Mouse (Mus musculus) heart, embryonic 13.5 days (tissue): ENCODE results near the gene 4930469K13Rik. TPM values are rescaled to one million over a fixed set of nuclear protein-coding genes. Genes with fewer than 3 reads are reported as not detected.

ENCODE experiments used
- ATAC-seq: fragments of 200-750 bp; cut with Nextera tagmentation; 2 replicates; pipeline ENCODE4 v1.8.0; 2017; ENCODE audit warnings: moderate TSS enrichment; ENCODE audit not compliant: insufficient number of reproducible peaks, low FRiP score, low TSS enrichment; ENCODE audit errors: extremely low read depth
- H3K27ac ChIP-seq: fragments of 300-500 bp; sonication (generic); replicated peaks from 2 replicates; pipeline ENCODE4 v1.5.1; 2015; ENCODE audit warnings: moderate library complexity, mild to moderate bottlenecking, inconsistent platforms
- H3K27me3 ChIP-seq: fragments of 300-500 bp; sonication (generic); replicated peaks from 2 replicates; pipeline ENCODE4 v1.6.1; 2015; ENCODE audit warnings: mild to moderate bottlenecking, inconsistent platforms
- H3K36me3 ChIP-seq: fragments of 300-500 bp; sonication (generic); 2 replicates; pipeline ENCODE4 v1.6.1; 2015; ENCODE audit warnings: mild to moderate bottlenecking, inconsistent platforms
- H3K4me1 ChIP-seq: fragments of 300-500 bp; sonication (generic); 2 replicates; pipeline ENCODE4 v1.6.1; 2015; ENCODE audit warnings: inconsistent platforms
- H3K4me2 ChIP-seq: fragments of 300-500 bp; sonication (generic); 2 replicates; pipeline ENCODE4 v1.6.1; 2015; ENCODE audit warnings: inconsistent platforms, mild to moderate bottlenecking, moderate library complexity
- H3K4me3 ChIP-seq: fragments of 300-500 bp; sonication (generic); 2 replicates; pipeline ENCODE4 v1.5.1; 2015; ENCODE audit warnings: moderate library complexity, mild to moderate bottlenecking, inconsistent platforms
- H3K9ac ChIP-seq: fragments of 300-500 bp; sonication (generic); 2 replicates; pipeline ENCODE4 v1.6.1; 2015; ENCODE audit warnings: inconsistent platforms, mild to moderate bottlenecking, moderate library complexity
- H3K9me3 ChIP-seq: fragments of 300-500 bp; sonication (generic); 2 replicates; pipeline ENCODE4 v1.6.1; 2016; ENCODE audit warnings: inconsistent platforms
- WGBS: fragments of 180-500 bp; shearing (Covaris S2); methylation state at CpG from one replicate; pipeline ENCODE4 v1.1.7; 2015; ENCODE audit warnings: mixed read lengths; 5-methylcytosine and 5-hydroxymethylcytosine counted together
- polyA plus RNA-seq: library from polyadenylated mRNA; unstranded; fragments of >200 nt; fragmentation: Nextera tagmentation; extraction: Ambion mirVana; gene quantifications from 2 replicates; pipeline ENCODE4 v1.2.1, GENCODE M21; 2015

Gene 4930469K13Rik
- polyA plus RNA-seq, 1 experiment from 2014 or later = not detected

DNA sequence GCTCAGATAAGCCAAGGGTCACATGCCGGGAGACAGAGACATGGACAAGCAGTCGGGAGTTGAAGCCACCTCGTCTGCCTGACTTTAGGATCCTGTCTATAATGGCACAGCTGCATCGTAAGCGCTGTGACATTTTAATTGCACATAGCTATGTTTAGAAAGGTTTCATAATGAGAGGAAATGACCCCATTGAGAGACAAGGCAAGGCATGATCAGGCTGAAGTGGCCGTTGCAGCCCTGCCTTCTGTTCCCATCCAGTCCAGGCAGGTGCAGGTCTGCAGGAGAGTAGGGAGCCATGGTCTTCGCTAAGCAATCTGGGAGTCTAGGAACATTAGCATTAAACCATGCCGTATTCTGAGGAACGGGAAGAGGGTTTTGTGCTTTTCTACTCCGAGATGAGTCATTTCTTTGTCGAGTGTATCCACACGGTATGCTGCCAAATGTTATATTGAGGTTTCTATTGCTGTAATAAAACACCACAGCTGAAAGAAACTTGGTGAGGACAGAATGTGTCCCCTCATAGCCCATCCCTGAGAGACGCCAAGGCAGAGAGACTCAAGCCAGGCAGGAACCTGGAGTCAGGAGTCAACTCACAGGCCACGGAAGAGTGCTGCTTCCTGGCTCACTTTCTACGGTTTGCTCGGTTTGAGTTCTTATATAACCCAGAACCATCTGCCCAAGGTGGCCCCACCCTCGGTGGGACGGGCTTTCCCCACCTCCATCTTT, 165.8 kb downstream of the 4930469K13Rik start:
- H3K27ac ChIP-seq = no peak overlapping the region
- peak overlapping the region; percentile 13; the same call in 1 of the 2 replicates for H3K4me2 ChIP-seq
- no peak for ATAC-seq
- no peaks in the 10 kb centered on the region for H3K9me3 ChIP-seq
- H3K4me3 ChIP-seq = no peak overlapping the region
- no peaks in the 10 kb centered on the region for H3K36me3 ChIP-seq
- H3K27me3 ChIP-seq = peaks cover 14% of the 10 kb centered on the region
- peaks cover 6% of the 10 kb centered on the region; the same call in 1 of the 2 replicates for H3K4me1 ChIP-seq
- WGBS = 64% methylated on average over 18 of the region's 18 CpGs
- H3K9ac ChIP-seq = no peak overlapping the region

DNA sequence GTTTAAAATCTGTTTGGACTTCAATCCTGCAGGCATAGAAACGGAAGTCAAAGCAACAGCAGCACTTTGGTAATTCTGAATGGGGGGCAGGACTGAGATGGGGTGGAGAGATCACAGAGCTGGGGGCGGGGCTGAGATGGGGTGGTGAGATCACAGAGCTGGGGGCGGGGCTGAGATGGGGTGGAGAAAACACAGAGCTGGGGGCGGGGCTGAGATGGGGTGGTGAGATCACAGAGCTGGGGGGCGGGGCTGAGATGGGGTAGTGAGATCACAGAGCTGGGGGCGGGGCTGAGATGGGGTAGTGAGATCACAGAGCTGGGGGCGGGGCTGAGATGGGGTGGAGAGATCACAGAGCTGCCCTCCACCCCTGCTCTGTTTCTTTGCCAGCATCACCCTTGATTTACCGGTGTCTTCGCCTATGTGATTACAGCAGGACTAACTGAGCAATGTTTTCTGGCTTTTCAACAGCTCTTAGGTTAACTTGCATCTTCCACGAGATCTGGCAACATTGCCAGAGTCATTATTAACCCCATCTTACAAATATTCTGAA, 166.4 kb downstream of the 4930469K13Rik start:
- no peaks in the 10 kb centered on the region for H3K36me3 ChIP-seq
- H3K4me3 ChIP-seq = no peak overlapping the region
- H3K4me1 ChIP-seq = peaks cover 6% of the 10 kb centered on the region; the same call in 1 of the 2 replicates
- H3K4me2 ChIP-seq = peak overlapping the region; percentile 13; the same call in 1 of the 2 replicates
- no peaks in the 10 kb centered on the region for H3K9me3 ChIP-seq
- no peak for ATAC-seq
- peaks cover 16% of the 10 kb centered on the region for H3K27me3 ChIP-seq
- 12% methylated on average over 10 of the region's 10 CpGs for WGBS
- no peak overlapping the region for H3K9ac ChIP-seq
- H3K27ac ChIP-seq = no peak overlapping the region

DNA sequence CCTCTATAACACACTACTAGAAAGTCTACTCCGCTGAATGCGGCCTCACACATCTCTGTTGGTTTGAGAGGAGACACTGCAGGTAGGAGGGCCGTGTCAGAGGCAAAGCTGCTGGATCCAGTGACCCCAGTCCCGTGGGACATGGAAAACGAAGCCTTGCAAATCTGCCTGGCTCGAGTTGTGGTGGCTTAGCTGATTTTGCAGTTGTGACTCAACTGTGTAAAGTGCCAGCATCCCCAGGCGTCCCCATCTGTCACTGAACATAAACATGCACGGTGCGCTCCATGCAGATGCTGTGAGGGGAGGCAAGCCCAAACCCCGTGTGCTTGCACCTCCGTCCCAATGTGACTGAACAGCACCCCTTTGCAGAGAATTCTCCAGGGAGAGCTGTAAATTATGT, 168.9 kb downstream of the 4930469K13Rik start:
- no peak overlapping the region for H3K9ac ChIP-seq
- H3K9me3 ChIP-seq = no peaks in the 10 kb centered on the region
- H3K4me1 ChIP-seq = peaks cover 6% of the 10 kb centered on the region; the same call in 1 of the 2 replicates
- no peak overlapping the region for H3K4me2 ChIP-seq
- H3K27me3 ChIP-seq = peaks cover 29% of the 10 kb centered on the region
- WGBS = 68% methylated on average over 11 of the region's 11 CpGs
- no peak overlapping the region for H3K27ac ChIP-seq
- no peak for ATAC-seq
- no peaks in the 10 kb centered on the region for H3K36me3 ChIP-seq
- H3K4me3 ChIP-seq = no peak overlapping the region

DNA sequence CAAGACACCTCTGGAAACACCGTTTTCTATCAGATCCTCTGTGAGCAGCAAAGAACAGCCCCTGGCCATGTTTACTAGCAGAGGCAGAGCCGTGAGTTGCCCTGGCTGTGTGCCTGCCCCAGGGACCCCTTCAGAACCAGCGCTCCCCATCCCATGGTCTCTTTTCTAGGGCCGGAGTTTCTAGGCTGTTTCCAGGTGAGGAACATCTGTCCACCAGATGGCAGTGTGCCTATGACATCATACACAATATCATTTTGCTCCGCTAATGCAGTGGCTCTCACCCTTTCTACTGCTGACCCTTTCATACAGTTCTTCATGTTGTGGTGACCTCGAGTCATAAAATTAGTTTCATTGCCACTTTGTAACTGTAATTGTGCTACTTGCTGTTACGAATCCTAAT, 169.7 kb downstream of the 4930469K13Rik start:
- Histone ChIP-seq H3K27ac (no peak overlapping the region), H3K4me2 (no peak overlapping the region), H3K9ac (no peak overlapping the region), H3K4me3 (no peak overlapping the region), H3K9me3 (no peaks in the 10 kb centered on the region), H3K36me3 (no peaks in the 10 kb centered on the region), H3K27me3 (peaks cover 30% of the 10 kb centered on the region), H3K4me1 (peaks cover 6% of the 10 kb centered on the region; the same call in 1 of the 2 replicates)
- no peak for ATAC-seq
- 36% methylated on average over 7 of the region's 7 CpGs for WGBS

DNA sequence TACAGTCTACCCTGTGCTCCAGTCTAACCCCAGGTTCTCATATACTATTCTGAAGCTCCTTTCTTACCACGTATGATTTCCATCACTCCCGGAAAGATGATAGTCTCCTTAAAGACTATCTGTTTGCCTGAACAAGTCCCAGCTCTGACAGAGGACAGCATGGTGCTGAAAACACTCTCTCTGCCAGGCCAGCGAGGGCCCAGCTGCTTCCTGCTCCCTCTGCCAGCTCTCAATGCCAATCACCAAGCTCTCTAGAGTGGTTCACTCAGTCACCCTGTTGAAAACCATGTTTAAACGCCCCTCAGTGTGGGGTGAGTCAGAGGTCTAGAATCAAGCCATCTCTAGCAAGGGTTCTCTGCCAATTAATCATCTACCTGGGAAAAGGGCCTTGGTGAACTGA, 170.5 kb downstream of the 4930469K13Rik start:
- H3K9ac ChIP-seq = no peak overlapping the region
- H3K9me3 ChIP-seq = no peaks in the 10 kb centered on the region
- no peaks in the 10 kb centered on the region for H3K36me3 ChIP-seq
- H3K4me2 ChIP-seq = no peak overlapping the region
- H3K27me3 ChIP-seq = peaks cover 30% of the 10 kb centered on the region
- H3K27ac ChIP-seq = no peak overlapping the region
- no peak overlapping the region for H3K4me3 ChIP-seq
- no peak for ATAC-seq
- 53% methylated on average over 4 of the region's 4 CpGs for WGBS
- peaks cover 6% of the 10 kb centered on the region; the same call in 1 of the 2 replicates for H3K4me1 ChIP-seq

DNA sequence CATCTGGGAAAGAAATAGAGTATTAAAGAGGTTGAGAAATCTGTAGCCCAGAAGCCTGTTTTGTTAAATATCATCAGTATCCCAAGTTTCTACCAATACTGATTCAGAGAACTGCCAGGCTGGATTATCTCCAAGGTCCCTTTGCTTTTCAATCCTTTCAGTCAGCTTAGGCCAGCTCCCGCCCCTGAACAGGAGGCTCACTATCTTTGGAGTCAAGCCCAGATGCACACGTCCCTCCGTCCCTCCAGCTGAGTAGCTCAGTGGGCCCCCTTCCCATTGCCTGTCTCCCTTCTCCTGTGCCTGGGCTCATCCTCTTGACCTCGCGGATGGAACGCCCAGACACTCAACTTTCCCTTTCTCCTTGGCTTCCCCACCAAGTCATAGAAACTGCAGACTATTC, 171.0 kb downstream of the 4930469K13Rik start:
- ATAC-seq = no peak
- Histone ChIP-seq H3K4me3 (no peak overlapping the region), H3K36me3 (no peaks in the 10 kb centered on the region), H3K9me3 (no peaks in the 10 kb centered on the region), H3K27ac (no peak overlapping the region), H3K4me1 (peaks cover 4% of the 10 kb centered on the region; the same call in 1 of the 2 replicates), H3K4me2 (no peak overlapping the region), H3K27me3 (peaks cover 30% of the 10 kb centered on the region), H3K9ac (no peak overlapping the region)
- WGBS = 36% methylated on average over 6 of the region's 6 CpGs

DNA sequence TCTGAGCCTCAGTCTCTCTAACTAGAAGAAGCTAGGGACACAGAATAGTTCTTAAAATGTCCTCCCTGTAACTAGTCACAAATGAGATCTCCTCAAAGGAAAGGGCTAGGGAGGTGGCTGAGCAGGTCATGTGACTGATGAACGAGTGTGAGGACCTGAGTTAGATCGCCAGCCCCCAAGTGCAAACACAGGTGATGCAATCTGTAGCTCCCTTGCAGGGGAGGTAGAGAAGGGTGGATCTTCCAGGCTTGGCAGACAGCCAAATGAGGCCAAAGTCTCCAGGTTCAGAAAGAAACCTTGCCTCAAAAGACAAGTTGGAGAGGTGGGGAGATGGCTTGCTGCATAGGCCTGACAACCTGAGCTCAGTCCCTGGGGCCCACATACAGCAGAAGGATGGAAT, 171.8 kb downstream of the 4930469K13Rik start:
- ATAC-seq = no peak

DNA sequence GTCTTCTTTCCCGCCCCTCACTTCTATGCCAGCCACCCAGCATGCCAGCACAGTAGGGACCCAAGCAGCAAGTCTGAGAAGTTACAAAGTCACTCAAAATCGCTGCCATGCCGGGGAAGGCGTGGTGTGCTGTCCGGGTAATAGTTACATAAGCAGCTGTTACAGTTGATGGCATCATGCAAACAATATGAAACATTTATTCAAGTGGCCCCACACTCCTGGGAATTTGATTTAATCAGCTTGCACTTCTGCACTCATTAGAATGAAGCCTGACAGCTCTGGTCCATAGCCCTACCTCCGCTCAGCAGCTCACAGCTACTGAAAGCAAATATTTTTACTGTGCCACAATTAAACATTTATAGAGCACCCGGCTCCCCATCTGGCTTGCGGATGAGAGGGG, 172.6 kb downstream of the 4930469K13Rik start:
- no peaks in the 10 kb centered on the region for H3K36me3 ChIP-seq
- no peak for ATAC-seq
- H3K9ac ChIP-seq = no peak overlapping the region
- H3K4me2 ChIP-seq = no peak overlapping the region
- WGBS = 77% methylated on average over 8 of the region's 8 CpGs
- H3K9me3 ChIP-seq = no peaks in the 10 kb centered on the region
- no peak overlapping the region for H3K27ac ChIP-seq
- no peaks in the 10 kb centered on the region for H3K4me1 ChIP-seq
- H3K27me3 ChIP-seq = peaks cover 39% of the 10 kb centered on the region
- no peak overlapping the region for H3K4me3 ChIP-seq

More for the DNA sequence above, 171.8 kb downstream of the 4930469K13Rik start:
- H3K4me3 ChIP-seq = no peak overlapping the region
- WGBS = 50% methylated on average over 2 of the region's 2 CpGs
- H3K9me3 ChIP-seq = no peaks in the 10 kb centered on the region
- no peaks in the 10 kb centered on the region for H3K36me3 ChIP-seq
- no peak overlapping the region for H3K4me2 ChIP-seq
- peaks cover 31% of the 10 kb centered on the region for H3K27me3 ChIP-seq
- no peak overlapping the region for H3K27ac ChIP-seq
- H3K9ac ChIP-seq = no peak overlapping the region
- no peaks in the 10 kb centered on the region for H3K4me1 ChIP-seq

Other genes starting within 250 kb of the 4930469K13Rik start
- gene Kcnmb1, start 135.5 kb downstream of the 4930469K13Rik start, polyA plus RNA-seq = 3.0 and 3.3 TPM in 2 replicates
- 0.15 and 0.43 TPM in 2 replicates for gene Kcnip1, start 105.4 kb downstream of the 4930469K13Rik start, polyA plus RNA-seq
- 1.2 and 2.2 TPM in 2 replicates for gene Lcp2, start 51.6 kb downstream of the 4930469K13Rik start, polyA plus RNA-seq
- not detected in 2 replicates for gene Foxi1, start 109.5 kb upstream of the 4930469K13Rik start, polyA plus RNA-seq
- gene Fam196b, start 216.3 kb upstream of the 4930469K13Rik start, polyA plus RNA-seq = 0.13 and 0.20 TPM in 2 replicates